Mouse (Mus musculus): ENCODE measurements around the gene Gm20737.
"Not testable (repeated sequence)": the region's sequence is repeated elsewhere in the genome, so short reads cannot be mapped to it uniquely, and the experiment has no call there.

Gm20737 gene

GRCm38 (mm10) chrY:10535942-10536341 lies at the start of gene Gm20737:
Gene Gm20737 (minus strand): TSS chrY:10536042.
- not testable (repeated sequence) for DNase-seq

- not testable (repeated sequence) for DNase-seq
Measured at GRCm38 (mm10) chrY:10553153-10553552, 17.3 kb upstream of the Gm20737 start, which contains the start of gene Gm21775. Gene Gm21775 (plus strand): TSS chrY:10553453.

Data from lung, postnatal 14 days (tissue).